Mouse (Mus musculus) gastrocnemius, adult 8-10 months (tissue): ENCODE measurements around the gene Prkar1b. TPM values are rescaled to one million over a fixed set of nuclear protein-coding genes. Genes with fewer than 3 reads are reported as not detected.

Experiments
- DNase-seq, 2 experiments: peaks; one replicate each; pipeline ENCODE4 v3.0.0; 2022; ENCODE audit warnings: low spot score in 2 of 2
- total RNA-seq, 4 experiments: library from RNA; stranded (reverse); gene quantifications; 2 replicates each; pipeline ENCODE4 v1.2.4; 2022

Gene Prkar1b
- 1 to 10 TPM in 1 of 4 experiments, under 1 TPM in 3; 0.70 to 1.5 (median 0.75) TPM for total RNA-seq

DNA sequence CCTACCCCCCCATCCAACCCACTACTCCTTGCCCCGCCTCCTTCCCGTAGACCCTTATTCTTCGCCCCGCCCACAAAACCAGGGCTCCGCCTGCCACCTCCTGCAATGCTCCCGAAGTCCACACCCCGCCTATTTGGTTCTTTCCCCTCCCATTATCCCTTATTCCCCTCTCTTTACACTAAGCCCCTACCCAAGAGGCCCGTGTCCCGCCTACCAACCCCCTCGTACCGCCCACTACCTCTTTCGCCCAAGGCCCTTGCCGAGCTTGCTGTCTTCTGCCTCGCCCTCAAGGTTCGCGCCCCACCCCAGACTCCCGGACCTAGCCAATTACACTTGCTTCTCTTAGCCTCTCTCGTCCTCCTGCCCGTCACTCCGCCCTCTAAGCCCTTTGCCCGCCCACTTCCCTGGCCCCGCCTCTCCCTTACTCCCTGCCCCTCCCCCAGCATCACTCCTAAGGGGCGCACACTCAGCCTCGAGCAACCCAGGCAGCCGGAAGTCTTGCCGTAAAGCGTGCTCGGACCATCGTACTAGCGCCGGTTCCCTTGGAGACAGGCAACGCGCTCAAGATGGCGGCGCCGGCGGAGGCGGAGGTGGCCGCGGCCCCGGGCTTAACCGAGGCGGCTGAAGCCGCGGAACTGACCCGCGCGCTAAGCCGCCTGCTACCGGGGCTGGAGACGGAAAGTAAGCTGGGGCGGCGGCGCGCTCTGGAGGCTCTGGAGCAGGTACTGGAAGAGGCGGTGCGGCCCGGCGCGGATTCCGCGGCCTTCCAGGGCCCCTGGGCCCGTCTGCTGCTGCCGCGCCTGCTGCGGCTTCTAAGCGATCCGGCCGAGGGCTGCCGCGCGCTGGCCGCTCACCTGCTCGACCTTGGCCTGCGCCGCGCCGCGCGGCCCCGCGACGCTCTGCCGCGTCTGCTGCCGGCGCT lies at the start of gene Prkar1b, which contains the start of gene Dnaaf5:
TSS of gene Prkar1b (minus strand) at position 321 of the 922 bp plus-strand sequence.
TSS of gene Dnaaf5 (plus strand) at position 543 of the 922 bp plus-strand sequence.
- DNase-seq = peak; percentile 94 to 95

DNA sequence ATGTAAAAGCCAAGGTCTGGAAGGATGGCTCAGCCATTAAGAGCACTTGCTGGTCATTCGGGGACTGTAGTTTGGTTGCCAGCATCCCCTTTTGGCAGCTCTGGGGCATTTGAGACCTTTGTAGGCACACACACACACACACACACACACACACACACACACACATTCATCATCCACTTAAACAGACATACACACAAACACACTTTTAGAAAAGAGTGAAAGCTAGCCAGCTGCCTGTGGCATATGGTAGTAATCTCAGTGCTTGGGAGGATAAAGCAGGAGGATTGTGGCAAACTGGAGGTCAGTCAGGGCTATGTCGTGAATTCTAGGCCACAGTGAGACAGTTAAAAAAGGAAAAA lies 49.8 kb upstream of the Prkar1b start:
- no peak for DNase-seq

DNA sequence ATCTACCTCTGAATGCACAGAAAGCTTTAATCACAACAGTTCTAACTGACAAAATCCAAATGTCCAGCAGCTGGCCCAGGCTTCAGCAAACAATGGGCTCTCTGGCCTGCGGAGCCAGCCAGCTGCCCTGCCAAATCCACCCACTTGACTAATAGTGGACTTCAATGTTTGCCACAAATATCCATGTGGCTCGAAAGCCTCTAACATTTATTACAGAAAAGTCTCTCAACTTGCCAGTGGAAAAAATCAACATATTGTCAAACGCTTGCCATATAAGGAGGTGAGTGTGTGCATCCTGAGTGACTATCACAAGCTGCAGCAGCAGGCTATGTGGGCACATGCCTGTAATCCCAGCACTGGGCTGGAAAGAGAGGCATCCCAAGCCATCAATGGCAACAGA lies 49.0 kb upstream of the Prkar1b start:
- no peak for DNase-seq

DNA sequence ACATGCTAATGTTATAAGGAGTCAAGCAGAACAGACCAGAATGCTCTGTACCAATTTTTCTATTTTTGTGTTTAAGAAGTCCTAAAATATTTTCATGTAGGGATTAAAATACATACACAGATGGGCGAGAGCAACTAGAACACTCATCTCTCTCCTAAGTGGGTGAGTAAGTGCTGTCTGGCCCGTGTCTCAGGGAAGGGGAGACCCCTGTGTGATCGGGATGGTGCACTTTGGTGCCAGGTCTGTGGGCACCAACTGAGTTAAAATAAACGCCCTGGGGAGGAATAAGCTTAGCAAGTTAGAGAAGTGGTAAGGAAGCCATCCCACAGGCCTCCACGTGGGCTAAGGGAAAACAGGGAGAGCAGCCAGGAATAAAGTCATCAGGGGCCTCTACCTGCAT lies 41.2 kb upstream of the Prkar1b start:
- DNase-seq = no peak

DNA sequence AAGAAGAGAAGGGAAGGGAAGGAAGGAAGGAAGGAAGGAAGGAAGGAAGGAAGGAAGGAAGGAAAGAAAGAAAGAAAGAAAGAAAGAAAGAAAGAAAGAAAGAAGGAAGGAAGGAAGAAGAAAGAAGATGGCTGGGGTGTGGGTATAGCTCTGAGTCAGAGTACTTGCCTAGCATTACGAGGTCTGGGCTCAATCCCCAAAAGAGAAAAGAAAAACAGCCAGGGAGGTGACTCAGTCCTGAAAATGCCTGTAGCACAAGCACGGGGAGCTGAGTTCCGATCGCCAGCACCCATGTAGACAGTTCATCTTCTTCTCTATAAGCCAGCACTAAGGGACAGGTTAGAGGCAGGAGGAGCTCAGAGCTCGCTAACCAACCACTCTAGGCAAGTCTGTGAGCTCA lies 39.9 kb upstream of the Prkar1b start:
- no peak for DNase-seq

DNA sequence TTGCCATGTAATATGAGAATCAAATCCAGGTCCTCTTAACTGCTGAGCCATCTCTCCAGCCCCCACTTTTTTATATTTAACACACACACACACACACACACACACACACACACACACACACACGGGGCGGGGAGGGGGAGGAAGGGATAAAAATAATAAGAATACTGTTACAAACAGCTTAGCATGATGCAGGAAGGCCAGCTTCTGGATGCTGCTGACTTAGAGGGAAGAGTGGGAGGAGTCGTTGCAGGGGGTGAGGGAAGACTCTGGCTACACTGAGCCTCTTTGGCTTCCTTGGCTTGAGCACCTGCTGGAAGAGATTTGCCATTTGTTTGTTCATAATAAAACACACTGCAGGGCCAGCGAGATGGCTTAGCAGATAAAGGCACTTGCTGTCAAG lies 35.1 kb upstream of the Prkar1b start:
- DNase-seq = no peak

DNA sequence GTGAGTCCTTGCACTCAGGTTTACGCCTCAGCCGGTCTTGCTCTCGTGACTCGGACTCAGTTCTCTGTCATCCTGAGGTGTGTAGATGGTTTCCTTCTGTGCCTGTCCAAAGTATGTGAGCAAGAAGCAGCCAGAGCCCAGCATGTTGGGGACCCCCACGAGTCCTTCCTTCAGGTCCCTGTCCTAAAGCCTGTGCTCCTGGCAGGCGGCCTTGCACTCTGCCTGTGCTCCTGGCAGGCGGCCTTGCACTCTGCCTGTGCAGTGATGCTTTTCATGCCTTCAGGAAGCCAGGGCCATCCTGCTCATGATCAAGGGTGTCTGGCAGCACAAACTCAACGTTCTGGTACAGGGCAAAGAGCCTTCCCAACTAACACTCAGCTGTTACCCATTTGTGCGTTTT lies 33.8 kb upstream of the Prkar1b start:
- no peak for DNase-seq

DNA sequence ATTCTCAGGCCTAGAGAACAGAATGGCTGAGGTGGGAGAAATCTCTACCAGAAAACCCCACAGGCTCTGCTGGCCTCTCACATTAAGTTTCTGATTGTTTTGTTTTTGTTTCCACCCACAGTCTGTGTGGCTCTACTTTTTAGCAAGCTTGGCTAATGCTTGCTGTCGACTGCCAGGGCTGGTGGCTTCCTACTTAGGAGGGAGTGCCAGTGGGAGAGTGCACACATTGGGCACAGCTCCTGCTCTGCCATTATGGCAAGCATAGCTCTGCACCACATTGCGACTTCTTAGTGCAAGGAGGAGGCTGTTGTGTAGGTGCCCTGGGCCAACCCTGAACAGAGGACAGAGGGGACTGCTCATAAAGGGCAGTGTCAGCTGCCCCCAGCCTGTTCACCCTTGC lies 33.3 kb upstream of the Prkar1b start:
- no peak for DNase-seq

DNA sequence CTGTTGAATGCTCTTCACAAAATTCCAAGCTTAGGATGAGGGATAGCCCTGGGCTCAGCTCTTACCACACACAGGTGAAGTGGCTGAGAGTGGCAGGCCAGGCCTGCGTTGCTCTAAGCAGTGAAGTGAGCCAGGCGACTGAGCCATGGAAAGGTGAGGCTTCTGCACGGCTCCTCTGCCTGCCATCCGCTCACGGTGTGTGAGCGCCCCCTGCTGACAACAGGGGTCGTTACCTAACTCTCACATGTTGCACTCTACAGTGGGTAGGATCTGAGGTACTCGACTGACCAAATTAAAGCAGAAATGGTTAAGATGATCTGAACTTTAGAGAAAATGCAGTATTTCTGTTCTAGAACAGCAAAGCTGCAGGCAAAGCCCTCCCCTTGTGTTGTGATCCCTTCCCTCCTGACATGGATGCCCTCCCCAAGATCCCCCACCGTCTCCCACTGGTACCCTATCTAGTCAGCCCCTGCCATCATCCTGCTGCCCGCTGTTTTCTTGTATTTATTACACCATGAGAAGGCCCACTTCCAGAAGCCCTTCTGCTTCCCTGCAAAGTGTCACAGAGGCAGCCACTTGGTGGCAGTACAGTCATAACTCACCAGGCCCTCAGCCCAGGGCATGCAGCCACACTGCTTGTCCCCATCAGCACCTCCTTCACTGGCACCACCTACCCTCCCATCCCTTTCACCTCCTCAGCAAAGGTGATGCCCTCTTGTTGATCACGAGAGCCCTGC lies 29.3 kb upstream of the Prkar1b start:
- peak; percentile 34 to 62 for DNase-seq

DNA sequence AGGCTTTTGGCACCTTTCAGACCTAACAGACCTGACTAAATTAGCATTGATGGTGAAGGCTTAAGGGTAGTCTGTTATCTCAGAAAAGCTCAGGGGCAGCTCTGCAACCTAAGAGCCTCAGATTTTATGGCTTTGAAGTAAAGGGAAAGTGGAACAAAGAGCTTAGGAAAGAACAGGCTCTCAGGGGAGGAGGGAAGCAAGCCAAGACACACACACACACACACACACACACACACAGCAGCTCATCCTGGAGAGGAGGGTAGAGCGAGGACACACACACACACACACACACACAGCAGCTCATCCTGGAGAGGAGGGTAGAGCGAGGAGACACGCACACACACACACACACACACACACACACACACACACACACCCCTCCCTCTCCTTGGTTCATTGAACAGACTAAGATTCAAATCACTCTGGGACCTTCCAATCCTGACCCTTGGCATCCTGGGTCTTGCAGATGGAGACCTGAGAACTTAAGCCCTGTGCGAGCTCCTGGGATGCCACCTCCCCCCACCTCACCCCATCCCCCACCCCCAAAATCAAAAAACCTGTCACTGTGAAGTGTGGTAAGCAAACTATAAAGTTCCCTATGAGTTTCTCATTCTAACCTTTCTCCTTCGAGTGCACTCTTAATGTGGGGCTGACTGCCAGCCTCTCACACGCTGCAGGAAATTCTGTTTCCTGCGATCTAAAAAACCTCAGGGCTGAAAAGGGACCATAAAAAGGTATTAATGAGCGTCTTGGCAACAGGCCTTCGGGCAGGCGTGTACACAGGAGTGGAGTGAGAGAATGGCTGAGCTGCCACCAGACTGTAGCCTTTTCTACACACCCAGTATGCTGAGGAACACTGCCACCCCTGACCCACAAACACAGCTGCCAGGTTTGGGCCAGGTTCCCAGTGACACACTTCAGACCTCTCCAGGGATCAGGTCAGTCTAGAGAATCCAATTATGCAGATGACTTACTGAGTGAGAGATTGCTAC lies 25.1 kb upstream of the Prkar1b start:
- peak in 1 of 2 experiments; percentile 20 for DNase-seq

DNA sequence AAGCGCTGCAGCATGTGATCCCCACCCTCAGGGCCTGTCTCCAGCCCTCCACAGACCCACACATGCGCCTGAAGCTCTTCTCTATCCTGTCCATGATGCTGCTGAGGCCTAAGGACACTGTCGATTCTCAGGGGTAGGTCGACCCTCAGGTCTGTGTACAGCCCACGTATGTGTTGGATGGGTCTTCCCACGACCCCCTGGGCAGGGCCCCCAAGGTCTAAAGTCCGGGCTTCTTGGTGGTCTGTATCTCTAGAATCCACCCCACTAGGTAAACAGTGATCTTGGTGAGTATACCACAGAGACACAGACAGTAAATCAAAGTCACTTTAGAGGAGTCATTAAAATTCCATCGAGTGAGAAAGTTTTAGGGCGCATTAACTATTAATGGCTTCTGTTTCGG lies 24.3 kb upstream of the Prkar1b start:
- DNase-seq = no peak

DNA sequence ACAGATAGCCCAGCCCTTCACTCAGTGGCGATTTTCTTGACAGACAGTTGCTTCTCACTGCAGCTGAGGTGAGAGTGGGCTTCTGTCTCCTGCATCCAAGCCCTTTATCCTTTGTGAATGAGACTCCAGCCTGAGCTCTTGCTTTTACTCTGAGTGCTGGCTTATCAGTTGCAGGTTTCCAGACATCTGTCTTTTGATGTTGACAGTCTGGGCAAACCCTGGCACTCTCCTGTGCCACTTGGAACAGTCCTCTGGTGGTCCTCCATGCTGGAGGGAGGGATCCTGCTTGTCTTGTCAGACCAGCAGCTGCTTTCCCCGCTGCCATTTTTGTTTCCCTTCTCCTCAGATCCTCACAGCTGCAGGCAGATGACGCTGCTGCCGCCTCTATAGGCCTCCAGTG lies 22.1 kb upstream of the Prkar1b start:
- no peak for DNase-seq

DNA sequence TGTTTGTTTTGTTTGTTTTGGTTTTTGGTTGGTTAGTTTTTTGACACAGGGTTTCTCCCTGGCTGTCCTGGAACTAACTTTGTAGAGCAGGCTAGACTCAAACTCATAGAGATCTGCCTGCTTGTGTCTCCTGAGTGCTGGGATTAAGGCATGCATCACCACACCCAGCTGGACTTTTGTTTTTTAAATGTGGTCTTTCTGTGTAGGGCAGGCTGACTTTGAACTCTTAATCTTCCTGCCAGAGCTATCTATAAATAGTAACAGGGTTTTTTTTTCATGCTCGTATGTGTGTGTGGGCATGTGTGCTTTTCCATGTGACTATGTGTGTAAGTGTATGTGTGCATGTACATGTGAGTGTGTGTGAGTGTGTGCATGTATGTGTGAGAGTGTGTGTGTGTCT lies 17.7 kb upstream of the Prkar1b start:
- DNase-seq = no peak

DNA sequence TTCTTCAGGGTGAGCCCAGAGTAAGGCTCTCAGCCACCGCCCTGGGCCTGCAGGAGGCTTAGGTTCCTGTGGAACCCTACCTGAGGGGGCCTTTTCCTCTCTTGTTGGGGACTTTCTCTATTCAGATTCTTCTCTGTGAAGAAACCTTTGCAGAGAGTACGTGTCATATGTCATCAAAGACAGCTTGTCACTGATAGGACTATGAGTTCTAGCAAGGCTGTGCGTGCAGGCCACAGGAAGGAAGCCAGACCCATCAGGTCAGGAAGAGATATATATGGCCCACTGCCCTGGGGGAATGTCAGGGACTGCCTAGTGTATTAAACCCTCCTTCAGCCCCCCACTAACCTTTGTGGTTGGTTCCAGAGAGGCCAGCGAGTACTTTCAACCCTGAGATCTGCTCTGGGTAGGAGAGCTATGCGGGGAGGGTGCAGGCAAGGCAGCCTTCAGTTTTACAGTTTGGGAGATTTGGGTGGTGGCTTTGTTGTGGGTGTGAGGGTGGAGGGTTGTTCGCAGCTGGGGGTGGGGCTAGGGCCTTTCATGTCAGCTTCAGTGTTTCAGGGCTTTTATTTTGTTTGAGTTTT lies 17.1 kb upstream of the Prkar1b start:
- no peak for DNase-seq

DNA sequence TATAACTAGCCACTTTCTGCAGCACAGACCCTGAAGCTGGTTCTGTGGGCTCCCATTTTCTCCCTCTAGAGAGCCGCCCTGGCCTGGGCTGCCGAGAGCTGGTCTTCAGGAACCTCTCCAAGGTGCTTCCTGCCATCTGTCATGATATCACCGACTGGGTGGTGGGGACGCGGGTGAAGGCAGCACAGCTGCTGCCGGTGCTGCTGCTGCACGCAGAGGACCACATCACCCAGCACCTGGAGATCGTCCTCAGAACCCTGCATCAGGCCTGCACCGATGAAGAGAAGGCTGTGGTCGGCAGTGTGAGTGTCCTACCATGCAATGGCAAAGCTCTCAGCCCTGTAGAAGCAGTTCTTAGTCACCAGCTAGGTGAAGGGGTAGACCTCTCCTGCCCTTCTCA lies 11.8 kb upstream of the Prkar1b start:
- DNase-seq = no peak

DNA sequence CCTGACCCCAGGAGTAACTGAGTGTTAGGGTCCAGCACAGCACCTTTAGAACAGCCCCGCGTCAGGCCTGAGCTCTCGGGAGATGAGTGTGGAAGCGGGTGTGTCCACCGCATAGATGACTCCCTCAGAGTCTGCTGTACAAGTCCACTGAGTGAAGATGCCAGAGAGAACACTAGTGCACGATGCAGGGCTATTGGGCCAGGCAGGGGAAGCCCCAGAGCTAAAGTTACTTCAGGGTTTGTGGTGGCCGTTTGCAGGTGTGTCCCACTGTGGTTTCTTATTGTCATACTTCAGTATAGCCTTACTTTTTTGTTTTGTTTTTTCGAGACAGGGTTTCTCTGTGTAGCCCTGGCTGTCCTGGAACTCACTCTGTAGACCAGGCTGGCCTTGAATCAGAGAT lies 11.1 kb upstream of the Prkar1b start:
- no peak for DNase-seq

DNA sequence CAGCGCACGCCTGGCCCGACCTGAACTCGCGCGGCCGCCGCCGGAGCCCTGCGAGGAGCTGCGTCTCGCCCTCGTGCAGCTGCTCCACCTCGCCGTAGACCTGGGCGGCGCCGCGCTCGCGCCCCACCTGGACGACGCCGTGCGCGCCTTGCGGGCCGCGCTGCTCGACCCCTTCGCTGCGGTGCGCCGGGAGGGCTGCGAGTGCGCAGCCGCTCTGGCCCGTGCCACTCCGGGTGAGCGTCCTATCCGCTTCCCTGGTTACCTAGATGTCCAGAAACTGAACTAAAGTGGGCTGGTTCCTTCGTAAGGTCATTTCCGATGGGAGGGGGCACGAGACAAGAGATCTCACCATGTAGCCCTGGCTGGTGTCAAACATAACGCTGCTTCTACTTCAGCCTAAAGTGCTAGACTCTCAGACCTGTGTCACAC lies 816 bp upstream of the Prkar1b start:
- no peak for DNase-seq

DNA sequence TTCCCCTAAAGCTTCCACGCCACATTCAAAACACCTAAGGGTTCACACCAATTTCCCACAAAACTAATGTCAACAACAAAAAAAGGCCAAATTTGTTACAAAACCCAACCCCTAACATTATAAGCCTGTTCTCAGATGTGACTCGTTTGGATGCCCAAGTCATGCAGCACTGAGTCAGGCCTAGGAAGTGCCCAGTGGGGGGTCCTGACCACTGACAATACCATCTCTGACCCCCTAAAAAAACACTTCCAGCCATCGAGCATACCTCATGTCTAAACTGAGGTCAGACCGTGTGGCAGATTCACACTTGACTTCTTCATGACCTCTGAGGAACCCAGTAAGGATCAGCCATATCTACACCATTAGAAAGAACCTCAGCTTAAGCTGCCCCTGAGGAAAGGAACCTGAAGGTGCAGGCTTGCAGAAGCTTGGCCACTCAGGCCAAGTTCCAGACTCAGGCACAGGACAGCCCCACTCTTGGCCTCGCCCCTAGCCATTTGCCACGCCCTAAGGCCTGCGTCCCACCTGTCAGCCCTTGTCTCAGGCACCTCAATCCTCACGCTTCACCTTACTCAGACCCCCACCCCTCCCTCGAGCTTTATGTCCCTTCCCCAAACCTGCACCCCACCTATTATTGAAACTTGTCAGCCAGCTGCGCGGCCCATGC lies 662 bp downstream of the Prkar1b start:
- no peak for DNase-seq

DNA sequence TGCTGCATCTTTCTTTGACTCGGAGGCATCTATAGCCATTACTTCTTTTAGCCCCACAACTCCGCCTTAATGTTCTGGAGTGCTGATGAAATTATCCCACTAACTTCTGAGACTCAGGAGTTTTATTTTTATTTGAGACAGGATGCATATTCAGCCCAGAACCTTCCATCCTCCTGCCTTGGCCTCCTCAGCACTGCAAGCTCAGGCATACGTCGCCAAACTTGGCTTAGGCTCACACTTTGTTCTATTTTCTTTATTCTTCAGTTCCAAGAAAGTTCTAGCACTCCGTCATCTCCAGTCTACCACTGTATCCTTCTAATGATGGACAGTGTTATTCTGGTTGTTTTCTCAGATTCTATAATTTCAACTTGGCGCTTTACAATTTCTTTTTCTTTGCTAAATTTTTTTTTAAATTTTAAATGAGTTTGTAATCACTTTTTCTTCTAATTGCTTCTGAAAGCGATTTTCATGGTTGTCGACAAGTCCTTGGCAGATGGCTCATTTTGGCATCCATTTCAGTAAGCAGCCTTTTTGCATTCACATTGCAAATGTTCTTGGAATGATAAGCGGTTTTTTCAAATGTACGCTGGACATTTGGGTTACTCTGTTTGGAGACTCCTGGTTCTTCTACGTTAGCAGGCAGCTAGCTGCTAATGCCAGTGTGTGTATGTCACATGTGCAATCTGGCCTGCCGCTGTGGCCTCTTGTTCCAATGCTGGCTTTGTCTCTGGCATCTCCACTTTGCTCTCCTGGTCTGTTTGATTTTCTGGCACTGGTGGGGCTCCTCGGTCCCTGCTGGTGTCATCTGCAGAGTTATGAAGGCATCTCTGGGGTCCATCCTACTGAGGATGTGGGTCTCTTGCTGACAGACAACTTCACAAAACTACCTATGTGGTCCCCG lies 2.4 kb downstream of the Prkar1b start:
- DNase-seq = no peak
